Mouse (Mus musculus): ENCODE data around the gene Mamdc4.
"Not testable (repeated sequence)": the region's sequence is repeated elsewhere in the genome, so short reads cannot be mapped to it uniquely, and the experiment has no call there.

The Mamdc4 gene

DNA sequence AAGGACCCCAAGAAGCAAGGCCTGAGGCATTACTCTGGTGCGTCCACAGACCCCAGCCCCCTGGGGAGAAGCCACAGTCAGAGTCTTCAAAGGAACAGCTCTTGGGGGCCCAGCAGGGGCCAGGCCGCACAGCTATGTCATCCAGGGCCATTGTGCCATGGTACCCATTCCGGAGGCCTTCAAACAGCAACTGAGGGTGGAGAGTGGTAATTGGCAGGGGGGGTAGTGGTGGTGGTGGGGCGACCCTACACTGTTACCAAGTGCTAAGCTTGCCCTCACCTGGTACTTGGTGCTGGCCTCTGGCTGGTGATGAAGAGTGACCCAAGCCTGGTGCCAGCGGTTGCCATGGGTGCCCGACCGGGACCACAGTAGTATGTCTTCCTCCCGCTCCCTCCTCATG lies 8.9 kb downstream of the Mamdc4 start:
- DNase-seq (ENCODE audit: extremely low spot score, low read depth, low spot score) = no peak

DNA sequence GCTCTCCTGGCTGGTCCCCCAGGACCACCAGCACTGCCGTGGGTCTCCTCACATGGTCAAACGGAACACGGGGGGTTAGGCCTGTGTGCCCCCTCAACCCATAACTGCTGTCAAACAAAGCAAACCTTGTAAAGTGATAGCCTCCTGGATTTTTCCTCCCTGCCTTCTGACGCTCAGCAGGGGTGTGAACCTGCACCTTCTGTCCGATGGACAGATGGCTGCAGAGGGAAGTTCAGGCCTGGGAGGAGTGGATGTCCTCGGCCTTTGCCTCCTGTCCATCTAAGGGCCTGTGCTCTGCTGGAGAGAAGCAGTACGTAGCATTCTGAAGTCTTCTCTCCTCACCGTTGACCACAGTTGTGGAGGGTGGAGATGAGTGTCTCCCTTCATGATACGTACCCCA lies 12.7 kb downstream of the Mamdc4 start:
- no peak for DNase-seq (ENCODE audit: extremely low spot score, low read depth, low spot score)

DNA sequence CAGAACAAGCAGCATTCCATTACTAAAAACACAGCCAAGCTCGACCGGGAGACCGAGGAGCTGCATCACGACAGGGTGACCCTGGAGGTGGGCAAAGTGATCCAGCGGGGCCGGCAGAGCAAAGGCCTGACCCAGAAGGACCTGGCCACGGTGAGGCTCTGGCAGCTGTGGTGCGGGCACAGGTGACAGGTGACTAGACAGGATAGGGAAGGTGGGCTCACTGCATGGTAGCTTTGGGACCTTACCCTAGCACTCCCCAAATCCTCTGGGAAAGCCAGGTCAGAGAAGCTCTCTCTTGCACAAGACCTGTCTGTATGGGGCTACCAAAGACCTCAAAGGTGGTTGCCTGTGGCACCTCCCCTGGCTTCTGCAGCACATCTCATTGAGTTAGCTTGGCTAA lies 14.1 kb downstream of the Mamdc4 start:
- DNase-seq (ENCODE audit: extremely low spot score, low read depth, low spot score) = no peak

DNA sequence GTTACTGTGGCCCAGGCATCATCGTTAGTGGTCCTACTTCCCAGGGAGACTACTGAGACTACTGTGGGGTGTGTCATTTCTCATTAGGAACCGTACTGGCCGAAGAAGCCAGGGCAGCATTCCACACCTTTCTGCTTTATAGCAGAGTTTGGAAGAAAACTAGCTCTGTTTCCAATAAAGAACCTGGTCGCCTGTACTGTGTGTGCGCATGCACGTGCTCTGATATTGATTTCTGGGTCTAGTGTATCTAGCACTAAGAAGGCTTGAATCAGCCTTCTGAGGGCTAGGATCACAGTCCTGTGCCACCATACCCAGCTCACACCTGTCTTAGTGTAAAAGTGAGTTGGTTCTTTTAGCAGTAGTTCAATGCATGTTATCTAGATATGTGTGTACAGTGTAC lies 15.9 kb downstream of the Mamdc4 start:
- no peak for DNase-seq (ENCODE audit: extremely low spot score, low read depth, low spot score)

DNA sequence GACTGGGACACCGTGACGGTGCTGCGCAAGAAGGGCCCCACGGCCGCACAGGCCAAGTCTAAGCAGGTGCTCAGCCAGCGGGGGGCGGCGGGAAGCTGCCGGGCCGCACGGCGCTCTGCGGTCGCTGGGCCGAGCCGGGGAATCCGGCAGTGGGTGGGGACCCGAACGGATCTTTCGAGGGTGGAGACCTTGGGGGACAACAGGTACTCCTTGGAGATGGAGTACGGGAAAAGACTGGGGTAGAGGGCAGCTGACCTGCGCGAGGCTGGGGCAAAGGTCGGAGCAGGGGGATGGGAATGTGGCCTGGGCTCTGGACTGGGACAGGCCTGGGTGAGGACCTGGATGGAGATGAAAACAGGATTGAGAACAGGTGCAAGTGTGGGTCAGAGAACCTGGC lies 16.7 kb downstream of the Mamdc4 start:
- DNase-seq (ENCODE audit: extremely low spot score, low read depth, low spot score) = no peak

DNA sequence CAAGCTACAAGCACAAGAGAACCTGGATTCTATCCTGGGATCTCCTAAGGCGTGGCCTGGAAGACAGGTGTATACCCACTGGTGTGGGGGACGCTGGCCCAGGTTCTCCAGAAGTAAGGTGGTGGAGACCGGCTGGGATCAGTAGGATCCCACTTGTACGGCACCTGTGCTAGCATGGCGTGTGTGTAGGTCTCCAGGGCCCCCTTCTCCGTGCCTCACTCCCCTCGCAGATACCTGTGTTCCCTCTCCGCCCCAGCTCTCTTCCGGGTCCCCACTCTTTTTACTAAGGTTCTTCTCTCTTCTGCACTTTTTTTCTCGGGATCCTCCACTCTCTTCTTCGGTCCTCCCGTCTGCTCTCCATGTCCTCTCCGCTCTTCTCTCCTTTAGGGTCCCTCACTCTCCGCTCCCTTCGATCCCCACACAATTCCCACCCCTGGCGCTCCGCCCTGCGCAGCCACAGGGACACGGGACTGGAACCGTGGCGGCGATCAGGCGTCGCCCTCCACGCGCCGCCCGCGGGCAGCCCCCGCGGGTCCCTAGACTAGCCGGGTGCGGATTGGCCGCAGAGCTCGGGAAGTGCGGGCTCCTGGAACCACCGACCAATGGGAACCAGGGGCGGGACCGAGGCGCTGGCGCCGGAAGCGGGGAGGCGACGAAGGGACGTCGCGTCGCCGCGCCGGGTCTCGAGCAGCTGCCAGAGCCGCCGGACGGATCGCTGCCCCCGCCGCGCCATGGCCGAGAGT lies 17.3 kb downstream of the Mamdc4 start, which contains the start of gene Edf1:
Gene Edf1, plus strand, starts transcription at position 627 of the 743 bp plus-strand sequence.
- DNase-seq (ENCODE audit: extremely low spot score, low read depth, low spot score) = peak; percentile 49

DNA sequence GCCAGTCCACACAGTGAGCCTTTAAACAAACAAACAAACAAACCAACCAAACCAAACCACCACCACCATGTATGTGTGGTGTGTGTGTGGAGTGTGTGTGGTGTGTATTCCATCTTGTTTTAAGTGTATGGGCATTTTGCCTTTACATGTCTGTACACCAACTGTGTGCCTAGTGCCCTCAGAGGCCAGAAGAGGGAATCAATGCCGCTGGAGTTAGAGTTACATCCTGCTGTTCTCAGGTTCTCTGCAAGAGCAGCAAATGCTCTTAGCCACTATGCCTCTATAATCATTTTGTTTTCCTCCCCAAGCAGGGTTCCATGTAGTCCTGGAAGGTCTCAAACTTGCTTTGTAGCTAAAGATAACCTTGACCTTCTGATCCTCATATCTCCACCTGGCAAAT lies 18.3 kb downstream of the Mamdc4 start:
- DNase-seq (ENCODE audit: extremely low spot score, low read depth, low spot score) = no peak

DNA sequence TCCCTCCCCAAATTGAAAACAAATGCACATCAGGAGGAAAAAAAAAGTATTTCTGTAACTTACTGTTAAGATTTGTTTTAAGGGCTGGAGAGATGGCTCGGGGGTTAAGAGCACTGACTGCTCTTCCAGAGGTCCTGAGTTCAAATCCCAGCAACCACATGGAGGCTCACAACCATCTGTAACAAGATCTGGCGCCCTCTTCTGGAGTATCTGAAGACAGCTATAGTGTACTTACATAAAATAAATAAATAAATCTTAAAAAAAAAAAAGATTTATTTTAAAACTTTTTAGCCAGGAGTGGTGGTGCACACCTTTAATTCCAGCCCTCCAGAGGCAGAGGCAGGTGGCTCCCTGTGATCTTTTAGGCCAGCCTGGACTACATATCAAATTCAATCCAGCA lies 19.2 kb downstream of the Mamdc4 start:
- DNase-seq (ENCODE audit: extremely low spot score, low read depth, low spot score) = not testable (repeated sequence)

DNA sequence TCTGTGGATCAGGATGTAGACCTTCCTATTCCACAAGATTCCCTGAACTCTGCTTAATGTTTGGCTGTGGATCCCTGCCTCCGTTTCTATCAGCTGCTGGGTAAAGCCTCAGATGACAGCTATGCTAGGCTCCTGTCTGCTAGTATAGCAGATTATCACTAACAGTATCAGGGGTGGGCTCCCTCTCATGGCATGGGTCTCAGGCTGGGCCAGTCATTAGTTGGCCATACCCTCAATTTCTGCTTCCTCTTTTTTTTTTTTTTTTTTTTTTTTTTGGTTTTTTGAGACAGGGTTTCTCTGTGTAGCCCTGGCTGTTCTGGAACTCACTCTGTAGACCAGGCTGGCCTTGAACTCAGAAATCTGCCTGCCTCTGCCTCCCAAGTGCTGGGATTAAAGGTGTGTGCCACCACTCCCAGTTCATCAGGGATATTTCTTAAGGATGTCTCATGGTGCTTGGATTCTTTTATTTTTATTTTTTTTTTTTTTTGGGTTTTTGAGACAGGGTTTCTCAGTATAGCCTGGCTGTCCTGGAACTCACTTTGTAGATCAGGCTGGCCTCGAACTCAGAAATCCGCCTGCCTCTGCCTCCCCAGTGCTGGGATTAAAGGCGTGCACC lies 21.4 kb downstream of the Mamdc4 start:
- DNase-seq (ENCODE audit: extremely low spot score, low read depth, low spot score) = not testable (repeated sequence)

DNA sequence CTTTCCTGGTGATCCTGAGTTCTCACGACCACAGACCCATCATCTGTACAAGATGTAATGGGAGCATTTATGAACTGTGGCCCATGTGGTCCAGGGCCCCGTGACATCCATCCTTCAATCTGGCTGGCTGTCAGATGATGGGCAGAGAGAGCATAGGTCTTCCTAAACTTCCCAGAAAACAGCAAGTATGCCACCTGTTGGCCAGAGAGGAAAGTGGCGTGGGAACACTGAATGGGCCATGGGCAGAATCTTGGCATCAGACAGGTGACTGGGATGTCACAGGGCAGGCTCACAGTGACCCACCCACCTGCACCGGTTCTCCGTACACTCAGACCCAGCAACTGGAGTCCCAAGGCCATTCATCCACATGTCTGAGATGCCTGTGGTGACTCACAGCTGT lies 23.5 kb downstream of the Mamdc4 start:
- no peak for DNase-seq (ENCODE audit: extremely low spot score, low read depth, low spot score)

DNA sequence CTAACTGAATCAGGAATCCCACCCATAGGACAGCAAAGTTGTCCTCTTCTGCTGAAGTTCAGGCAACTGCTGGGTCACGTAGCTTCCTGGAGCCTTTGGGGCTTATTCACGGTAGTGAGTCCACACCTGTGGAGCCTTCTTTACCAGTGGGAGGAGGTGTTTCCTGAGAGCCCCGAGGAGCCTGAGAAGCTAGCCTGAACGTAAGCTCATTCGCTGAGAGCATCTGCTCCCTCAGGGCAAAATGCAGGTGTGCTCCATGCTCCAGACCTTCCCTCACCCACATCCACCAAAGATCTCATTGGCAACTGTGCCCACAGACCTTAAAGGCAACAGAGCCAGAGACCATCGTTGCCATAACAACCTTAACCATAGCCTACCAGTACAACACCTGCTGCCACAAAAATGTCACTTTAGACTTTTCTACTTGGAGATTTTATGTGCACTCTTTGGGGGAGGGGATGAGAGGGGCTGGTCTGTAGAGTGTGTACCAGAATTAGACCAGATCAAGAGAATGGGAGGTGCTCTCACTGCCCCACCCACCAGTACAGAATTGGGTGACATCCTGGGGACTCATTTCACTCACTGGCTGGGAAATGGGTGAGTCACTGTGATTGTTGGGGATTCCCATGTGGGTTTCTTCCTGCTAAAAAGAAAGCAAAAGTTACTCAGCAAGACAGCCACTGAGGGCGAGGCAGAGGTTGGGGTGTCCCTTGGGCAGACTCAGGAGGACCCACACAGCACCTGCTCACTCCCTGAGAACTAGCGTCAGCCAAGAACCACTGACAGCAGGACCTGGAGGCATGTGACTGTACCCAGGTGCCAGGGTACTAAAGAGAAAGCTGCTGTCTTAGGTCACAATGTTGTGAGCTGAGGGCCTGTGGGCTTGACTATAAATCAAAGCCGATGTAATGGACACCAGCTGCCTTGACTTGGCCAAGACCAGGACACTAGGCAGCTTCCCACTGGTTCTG lies 25.3 kb downstream of the Mamdc4 start:
- DNase-seq (ENCODE audit: extremely low spot score, low read depth, low spot score) = no peak

DNA sequence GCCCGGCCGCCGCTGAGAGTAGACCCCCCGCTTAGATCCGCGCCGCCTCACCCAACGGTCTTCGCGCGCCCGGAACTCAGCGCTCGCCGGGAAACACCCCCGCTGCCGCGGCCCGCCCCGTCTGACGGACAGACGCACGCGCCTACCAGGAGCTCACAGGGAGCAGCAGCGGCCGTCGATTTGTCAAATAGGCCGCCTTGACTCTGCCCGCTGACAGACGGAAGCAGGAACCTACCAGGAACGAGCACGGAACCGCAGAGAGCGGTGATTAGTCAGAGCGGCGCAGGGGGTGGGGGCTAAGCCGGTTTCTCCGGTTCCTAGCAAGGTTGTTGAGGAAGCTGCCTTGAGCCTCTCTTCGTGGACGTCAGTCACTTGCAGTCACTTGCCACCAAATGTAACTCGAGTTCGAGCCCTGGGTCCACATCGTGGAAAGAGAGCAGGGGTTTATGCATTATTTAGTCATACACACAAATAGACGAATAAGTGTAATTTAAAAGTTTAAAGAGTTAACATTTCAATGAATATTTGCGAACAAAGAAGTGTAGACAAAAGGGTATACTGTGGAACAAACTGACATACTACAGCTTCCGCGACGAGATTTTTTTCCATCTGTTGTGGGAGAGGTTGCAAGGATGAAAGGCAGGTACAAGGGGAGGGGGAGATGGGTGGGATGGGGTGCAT lies 27.7 kb downstream of the Mamdc4 start, which contains the start of gene Traf2:
Gene Traf2, minus strand, starts transcription at position 130 of the 681 bp plus-strand sequence.
- peak; percentile 96 for DNase-seq (ENCODE audit: extremely low spot score, low read depth, low spot score)

DNA sequence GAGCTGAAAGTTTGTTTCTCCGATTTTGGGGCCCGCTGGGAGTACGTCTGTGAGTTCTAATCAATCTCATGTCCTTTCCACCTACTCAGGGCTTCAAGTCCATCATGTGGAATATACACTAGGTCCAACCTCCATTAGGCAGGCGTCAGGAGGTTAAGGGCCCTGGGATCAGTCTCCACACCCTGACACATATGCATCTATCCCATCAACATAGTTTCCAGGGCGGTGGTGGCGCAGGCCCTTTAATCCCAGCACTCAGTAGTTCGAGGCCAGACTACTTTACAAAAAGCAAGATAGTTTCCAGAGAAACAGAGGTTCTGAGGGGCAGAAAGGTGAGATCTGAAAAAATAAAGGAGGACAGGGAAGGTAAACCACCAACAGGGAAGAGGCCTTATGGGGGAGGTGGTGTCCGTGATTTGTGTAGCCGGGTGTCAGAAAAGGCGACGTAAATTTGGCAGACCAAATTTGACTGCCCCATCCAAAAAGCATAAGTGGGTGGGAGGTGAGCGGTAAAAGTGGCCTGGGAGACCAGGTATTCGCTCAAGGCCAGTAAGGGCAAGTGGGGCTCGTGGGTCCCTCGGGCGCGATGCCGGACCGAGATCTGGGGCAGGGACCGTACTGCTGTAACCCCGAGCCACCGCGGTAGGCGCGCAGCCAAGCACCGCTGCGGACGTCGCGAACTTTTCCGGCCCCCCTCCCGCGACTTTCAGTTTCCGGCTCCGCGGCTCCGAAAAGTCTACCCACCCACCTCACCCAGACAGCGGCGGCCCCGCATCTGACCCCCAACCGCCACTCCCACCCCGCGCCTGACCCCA lies 28.4 kb downstream of the Mamdc4 start:
- no peak for DNase-seq (ENCODE audit: extremely low spot score, low read depth, low spot score)

DNA sequence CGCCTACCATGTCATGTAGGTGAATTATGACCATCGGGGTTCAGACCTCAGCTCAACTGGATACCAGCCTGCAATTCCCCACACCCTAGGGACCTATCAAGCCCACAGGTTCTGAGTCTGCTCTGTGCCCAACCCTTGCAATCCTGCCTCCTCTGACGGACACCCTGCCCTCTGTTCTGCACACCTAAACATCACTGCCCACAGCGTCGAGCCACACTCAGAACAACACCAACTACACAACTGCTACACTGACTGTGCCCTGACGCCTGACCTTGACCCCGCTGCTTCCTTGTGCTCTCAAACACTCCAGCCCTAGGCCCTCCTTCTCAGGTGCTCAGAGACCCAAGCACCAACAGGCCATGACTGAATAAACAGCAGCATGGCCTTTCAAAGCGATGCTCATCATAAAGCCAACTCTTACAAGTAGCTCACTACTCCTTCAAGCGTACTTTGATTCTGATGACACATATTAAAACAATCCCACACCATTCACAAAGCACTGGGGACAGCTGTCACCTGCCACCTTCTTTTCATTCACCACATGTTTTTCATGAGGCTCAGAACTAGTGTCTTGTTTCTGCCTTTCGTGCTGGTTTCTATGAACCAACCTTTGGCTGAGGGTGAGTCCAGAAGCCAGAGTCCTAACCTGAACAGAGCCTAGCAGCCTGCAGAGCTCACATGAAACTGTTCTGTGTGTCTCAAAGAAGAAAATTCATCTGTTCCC lies 32.8 kb downstream of the Mamdc4 start:
- DNase-seq (ENCODE audit: extremely low spot score, low read depth, low spot score) = no peak

DNA sequence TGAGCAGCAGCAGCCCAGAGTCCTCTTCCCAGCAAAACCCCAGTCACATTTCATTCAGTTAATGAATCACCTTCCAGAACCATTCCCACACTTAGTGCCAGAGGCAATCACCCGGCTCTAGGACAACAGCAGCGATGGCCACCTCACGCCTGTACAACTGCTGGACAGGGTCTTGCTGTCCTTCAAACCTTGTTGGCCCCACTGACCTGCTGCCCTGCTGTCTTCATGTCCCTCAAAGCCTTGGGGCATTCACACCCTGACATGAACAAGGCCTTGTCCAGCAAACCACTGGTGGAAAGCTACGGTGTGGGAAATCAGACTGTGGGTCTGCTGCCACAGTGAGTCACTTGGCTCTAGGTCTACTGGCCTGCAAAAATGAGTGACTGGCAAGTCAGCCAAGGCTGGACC lies 34.1 kb downstream of the Mamdc4 start:
- DNase-seq (ENCODE audit: extremely low spot score, low read depth, low spot score) = no peak

DNA sequence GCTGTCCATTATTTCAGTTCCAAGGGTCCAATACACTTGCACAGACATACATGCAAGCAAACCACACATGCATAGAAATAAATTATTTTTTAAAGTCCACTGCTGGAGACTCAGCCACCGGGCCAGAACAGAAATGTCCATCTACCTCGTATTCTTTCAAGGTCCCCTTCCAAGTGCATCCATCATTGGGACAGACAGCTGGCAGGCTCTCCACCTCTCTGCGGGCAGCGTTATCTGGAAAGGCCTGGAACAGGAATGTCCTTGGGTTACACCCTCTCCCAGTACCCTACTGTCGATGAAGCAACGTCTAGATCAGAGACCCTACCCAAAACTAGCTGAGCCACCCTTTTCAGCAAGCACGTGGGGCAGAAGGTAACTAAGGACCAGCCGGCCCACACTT lies 38.1 kb downstream of the Mamdc4 start:
- DNase-seq (ENCODE audit: extremely low spot score, low read depth, low spot score) = no peak

DNA sequence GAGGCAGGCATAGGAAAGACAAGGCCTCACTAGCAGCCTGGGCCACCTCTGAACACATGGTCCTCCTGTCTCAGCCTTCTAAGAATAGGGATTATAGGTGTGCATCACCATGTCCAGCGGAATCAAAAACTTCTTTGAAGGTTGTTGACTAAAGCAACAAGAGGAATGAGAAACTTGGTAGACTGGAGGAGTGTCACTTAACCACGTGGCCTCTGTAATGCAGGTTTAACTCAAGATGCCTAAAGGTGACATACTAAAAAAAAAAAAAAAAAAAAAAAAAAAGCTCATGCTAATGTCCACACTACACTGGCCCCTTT lies 39.8 kb downstream of the Mamdc4 start:
- DNase-seq (ENCODE audit: extremely low spot score, low read depth, low spot score) = no peak

DNA sequence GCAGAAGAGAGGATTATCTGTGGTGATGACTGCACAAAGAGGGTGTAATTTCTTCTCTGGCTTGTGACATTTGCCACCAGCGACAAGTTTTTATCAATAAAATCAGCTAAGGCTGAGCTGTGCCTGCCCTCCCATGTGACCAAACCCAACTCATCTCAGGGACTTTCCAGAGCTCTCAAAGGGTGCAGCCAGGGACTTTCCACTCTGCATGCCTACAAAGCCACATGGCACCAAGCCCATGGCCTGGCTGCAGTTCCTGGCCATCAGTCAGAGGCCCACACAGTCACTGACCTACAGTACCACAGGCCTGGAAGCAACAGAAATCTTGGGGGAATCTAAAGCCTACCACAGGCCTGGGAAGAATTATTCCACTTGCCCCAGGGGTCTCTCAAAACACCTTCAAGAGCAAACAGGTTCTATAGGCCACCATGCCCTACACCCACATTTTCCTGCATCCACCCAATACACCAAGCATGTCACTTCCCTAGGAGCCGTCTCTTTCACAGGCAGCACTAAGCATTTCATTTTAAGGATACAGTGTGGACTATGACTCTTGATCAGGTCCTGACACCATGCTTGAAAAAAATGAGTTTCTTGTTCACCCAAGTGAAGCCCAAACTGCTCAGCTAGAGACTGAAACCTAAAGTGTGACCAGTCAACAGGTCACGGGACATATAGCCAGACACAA lies 40.3 kb downstream of the Mamdc4 start:
- DNase-seq (ENCODE audit: extremely low spot score, low read depth, low spot score) = no peak

DNA sequence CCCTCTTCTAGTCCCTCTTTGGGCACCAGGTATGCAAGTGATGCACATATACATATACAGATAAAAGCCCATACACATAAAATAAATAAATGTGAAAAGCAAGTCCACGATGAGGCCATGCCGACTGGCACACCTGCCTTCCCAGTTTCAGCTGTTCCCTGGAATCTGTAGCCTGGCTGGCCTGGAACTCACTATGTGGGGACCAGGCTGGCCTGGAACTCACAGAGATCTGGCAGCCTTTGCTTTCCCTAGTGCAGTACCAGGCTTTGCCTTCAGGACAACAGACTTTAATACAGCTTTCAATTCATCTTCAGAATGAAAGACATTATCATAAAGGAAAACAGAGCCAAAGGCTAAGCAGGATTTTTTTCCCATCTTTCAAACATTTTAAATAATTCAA lies 40.9 kb downstream of the Mamdc4 start:
- no peak for DNase-seq (ENCODE audit: extremely low spot score, low read depth, low spot score)

Data from hindlimb bud, embryonic 11.5 days (tissue).